Mouse (Mus musculus) ovary, adult 10 weeks (tissue): ENCODE results near the gene Rgs6. TPM values are rescaled to one million over a fixed set of nuclear protein-coding genes. Genes with fewer than 3 reads are reported as not detected.

ENCODE experiments used
- polyA plus RNA-seq: library from polyadenylated mRNA; stranded (reverse); fragments of 350-450 nt; fragmentation: Illumina TruSeq; extraction: RNeasy Lipid Tissue Mini Kit (QIAGEN cat#74804); gene quantifications from one replicate; pipeline ENCODE4 v1.2.3, GENCODE M21; 2014

Gene Rgs6
- polyA plus RNA-seq: 1.9 TPM

DNA sequence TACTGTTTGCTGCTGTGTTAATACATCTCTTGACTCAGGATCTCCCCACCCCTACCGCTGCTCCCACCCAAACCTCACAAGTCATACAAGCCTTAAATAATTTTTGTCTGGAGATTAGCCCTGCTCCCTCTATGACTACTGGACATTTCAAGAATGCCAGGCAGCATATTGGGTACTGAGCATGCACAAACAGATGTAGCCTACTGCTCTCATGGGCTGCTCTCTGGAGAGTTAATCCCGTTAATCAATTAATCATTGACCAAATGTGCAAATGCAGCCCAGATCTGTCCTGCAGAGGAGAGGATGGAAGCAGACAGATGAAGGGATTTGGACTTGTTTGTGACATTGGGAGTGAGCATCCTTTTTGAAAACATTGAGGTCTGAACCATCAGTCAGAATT lies at the start of gene Rgs6:
Gene Rgs6 (plus strand): TSS at position 276 of the 400 bp plus-strand sequence.

